Mouse (Mus musculus) olfactory bulb, adult 2 months (tissue): ENCODE measurements at regions not wholly inside any gene's neighbourhood (a gene's known extent, or its start where the extent isn't known, plus 50 kb on each side); places are given as distances from the start of the nearest gene placed in this dataset.

Source experiments
- H3K27ac ChIP-seq: fragments of 200-500 bp; 2 replicates; pipeline ENCODE4 v1.5.1; 2012; ENCODE audit warnings: low read depth, low read length; ENCODE audit not compliant: insufficient read depth
- H3K4me1 ChIP-seq: fragments of 200-500 bp; 2 replicates; pipeline ENCODE4 v1.6.1; 2012; ENCODE audit warnings: low read length; ENCODE audit not compliant: control insufficient read depth, insufficient read depth
- H3K4me3 ChIP-seq: fragments of 200-500 bp; 2 replicates; pipeline ENCODE4 v1.5.1; 2012; ENCODE audit warnings: mild to moderate bottlenecking, low read depth, low read length, moderate library complexity; ENCODE audit not compliant: insufficient read depth
- CTCF ChIP-seq: fragments of 200-500 bp; IDR thresholded peaks from 2 replicates; pipeline ENCODE4 v1.5.1; 2012; ENCODE audit warnings: low read depth, mild to moderate bottlenecking, low read length, moderate library complexity; ENCODE audit not compliant: insufficient read depth
- POLR2A ChIP-seq: fragments of 200-500 bp; IDR thresholded peaks from 2 replicates; pipeline ENCODE4 v1.6.1; 2012; ENCODE audit warnings: mild to moderate bottlenecking, low read depth, low read length, moderate library complexity; ENCODE audit not compliant: insufficient read depth
- WGBS: fragments of 180-500 bp; shearing (Covaris S2); methylation state at CpG from one replicate; pipeline ENCODE4 v1.1.7; 2018; 5-methylcytosine and 5-hydroxymethylcytosine counted together

- 95% methylated on average over 8 of the region's 8 CpGs for WGBS
- no peak for TF ChIP-seq POLR2A
- TF ChIP-seq CTCF = no peak
- Histone ChIP-seq H3K4me1 (no peaks in the 10 kb centered on the region), H3K4me3 (no peak overlapping the region), H3K27ac (no peak overlapping the region)
These were observed 294.7 kb downstream of the Pik3r1 start for GRCm38 (mm10) chr13:101473349-101473748.

DNA sequence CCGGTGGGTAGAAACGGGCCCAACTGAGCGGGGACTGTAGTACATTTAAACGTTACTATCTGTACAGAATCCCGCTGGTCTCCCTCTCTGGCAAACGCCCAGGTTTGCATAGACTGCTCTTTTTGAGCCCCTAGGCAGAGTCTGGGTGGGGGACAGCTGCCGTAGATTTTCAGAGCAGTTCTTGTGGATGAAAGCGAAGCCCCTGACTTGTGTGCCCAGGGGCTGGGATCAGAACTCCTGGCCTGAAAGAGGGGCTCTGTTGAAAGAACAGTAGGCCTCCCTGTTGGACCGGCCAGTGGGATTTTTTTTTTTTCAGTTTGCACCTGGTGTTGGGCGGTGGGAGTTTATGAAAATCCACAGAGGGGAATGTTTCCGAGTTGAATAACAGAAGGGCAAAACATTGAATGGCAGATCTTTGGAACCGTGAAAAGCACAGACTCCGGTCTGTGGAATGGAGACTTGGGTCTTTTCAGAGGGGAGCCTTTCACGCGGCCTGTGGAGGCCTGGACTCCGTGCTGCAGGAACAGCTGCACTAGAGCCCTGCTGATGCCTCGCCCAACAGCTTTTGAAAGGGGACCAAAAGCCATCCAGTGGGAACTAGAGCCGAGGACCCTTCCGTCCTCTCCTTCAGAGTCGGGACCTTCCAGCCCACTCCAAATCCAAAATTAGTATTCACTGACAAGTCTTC is 297.3 kb downstream of the Pik3r1 start:
- TF ChIP-seq CTCF (no peak), POLR2A (no peak)
- Histone ChIP-seq H3K4me3 (no peak overlapping the region), H3K27ac (no peak overlapping the region), H3K4me1 (no peaks in the 10 kb centered on the region)
- WGBS = 58% methylated on average over 20 of the region's 20 CpGs

- no peaks in the 10 kb centered on the region for H3K4me1 ChIP-seq
- TF ChIP-seq POLR2A (no peak), CTCF (no peak)
- H3K4me3 ChIP-seq = no peak overlapping the region
- 96% methylated on average over 3 of the region's 3 CpGs for WGBS
- H3K27ac ChIP-seq = no peak overlapping the region
These were observed 302.3 kb downstream of the Pik3r1 start for GRCm38 (mm10) chr13:101465748-101466127.

- H3K27ac ChIP-seq = no peak overlapping the region
- TF ChIP-seq POLR2A = no peak
- no peak for TF ChIP-seq CTCF
- H3K4me3 ChIP-seq = no peak overlapping the region
- H3K4me1 ChIP-seq = no peaks in the 10 kb centered on the region
- WGBS = 74% methylated on average over 7 of the region's 7 CpGs
These were observed 302.9 kb downstream of the Pik3r1 start for GRCm38 (mm10) chr13:101464928-101465747.

DNA sequence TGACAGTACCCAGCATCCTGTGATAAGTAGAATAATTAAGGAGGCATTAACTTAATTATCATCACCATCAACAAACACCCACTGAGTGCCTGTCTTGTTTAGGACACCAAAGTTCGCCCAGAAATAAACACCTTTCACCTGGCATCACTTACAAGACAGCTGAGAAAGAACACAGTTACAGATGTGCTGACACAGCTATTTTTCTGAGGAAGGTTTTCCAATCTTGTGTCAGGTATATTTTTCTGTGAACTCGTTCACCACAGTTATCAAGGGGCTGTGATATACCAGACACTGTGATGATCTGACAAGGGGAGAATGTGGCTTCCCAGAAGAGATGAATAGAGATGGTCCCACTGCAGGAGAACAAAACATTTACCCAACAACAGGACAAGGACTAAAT is 311.1 kb downstream of the Pik3r1 start:
- Histone ChIP-seq H3K4me1 (no peaks in the 10 kb centered on the region), H3K4me3 (no peak overlapping the region), H3K27ac (no peak overlapping the region)
- WGBS = 72% methylated on average over 2 of the region's 2 CpGs
- TF ChIP-seq CTCF = no peak
- TF ChIP-seq POLR2A = no peak

DNA sequence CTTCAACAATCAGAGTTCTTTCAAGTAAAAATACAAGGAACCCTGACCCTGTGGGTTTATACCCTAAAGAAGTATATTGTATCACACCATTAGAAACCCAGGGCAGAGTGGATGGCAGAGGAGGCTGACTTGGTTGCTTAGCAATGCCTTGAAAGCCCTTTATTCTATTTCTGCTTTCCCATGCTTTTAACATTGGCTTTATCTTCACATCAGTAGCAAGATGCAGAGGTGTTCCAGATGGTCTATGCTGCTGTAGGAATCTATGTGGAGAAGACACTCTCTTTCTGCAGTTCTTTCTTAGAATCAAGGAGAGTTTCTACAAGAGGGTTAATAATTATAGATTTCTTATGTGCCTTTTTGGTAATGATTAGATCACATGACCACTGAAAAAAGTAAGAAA is 313.7 kb downstream of the Pik3r1 start:
- Histone ChIP-seq H3K4me1 (no peaks in the 10 kb centered on the region), H3K4me3 (no peak overlapping the region), H3K27ac (no peak overlapping the region)
- TF ChIP-seq POLR2A (no peak), CTCF (no peak)

- Histone ChIP-seq H3K4me3 (no peak overlapping the region), H3K27ac (no peak overlapping the region), H3K4me1 (no peaks in the 10 kb centered on the region)
- 59% methylated on average over 6 of the region's 6 CpGs for WGBS
- no peak for TF ChIP-seq POLR2A
- TF ChIP-seq CTCF = no peak
These were observed 317.5 kb downstream of the Pik3r1 start for GRCm38 (mm10) chr13:101450501-101450900.

GRCm38 (mm10) chr13:101439517-101439916 is 328.5 kb downstream of the Pik3r1 start:
- H3K4me1 ChIP-seq = peaks cover 3% of the 10 kb centered on the region; the same call in 1 of the 2 replicates
- WGBS = 60% methylated on average over 3 of the region's 3 CpGs
- H3K4me3 ChIP-seq = no peak overlapping the region
- no peak overlapping the region for H3K27ac ChIP-seq
- no peak for TF ChIP-seq POLR2A
- TF ChIP-seq CTCF = no peak

DNA sequence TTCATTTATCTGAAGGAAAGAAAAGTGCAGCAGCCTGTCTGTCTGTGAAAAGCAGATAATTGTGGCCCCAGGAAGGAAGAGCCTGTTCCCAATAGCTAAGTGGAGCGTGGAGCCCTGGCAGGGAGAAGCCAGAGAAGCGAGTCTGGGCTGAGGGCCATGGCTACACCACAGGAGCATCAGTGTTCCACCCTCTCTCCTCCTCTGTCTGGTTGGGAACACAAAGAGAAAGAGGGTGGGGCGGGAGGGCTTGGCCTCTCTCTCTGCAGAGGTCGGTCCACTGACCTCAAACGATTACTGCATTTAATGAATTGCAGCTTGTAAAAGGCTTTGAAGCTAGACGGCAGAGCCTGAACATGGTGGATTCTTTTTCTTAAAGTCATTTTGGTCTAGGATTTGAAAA is 329.0 kb downstream of the Pik3r1 start:
- no peak overlapping the region for H3K27ac ChIP-seq
- TF ChIP-seq POLR2A = no peak
- no peak for TF ChIP-seq CTCF
- no peak overlapping the region for H3K4me3 ChIP-seq
- H3K4me1 ChIP-seq = peaks cover 3% of the 10 kb centered on the region; the same call in 1 of the 2 replicates
- 55% methylated on average over 6 of the region's 6 CpGs for WGBS

- no peak overlapping the region for H3K27ac ChIP-seq
- H3K4me3 ChIP-seq = no peak overlapping the region
- TF ChIP-seq POLR2A (no peak), CTCF (no peak)
- 94% methylated on average over 6 of the region's 6 CpGs for WGBS
- no peaks in the 10 kb centered on the region for H3K4me1 ChIP-seq
These were observed 334.9 kb downstream of the Pik3r1 start for GRCm38 (mm10) chr13:101433162-101433561.
